Mouse (Mus musculus) erythroblast, embryonic 14.5 days (primary cell): ENCODE results near the gene Smim22.

Experiments
- GATA1 ChIP-seq: IDR thresholded peaks from 2 replicates; pipeline ENCODE4 v1.6.1; 2012; ENCODE audit warnings: low read length, inconsistent platforms, mixed read lengths
- TAL1 ChIP-seq: IDR thresholded peaks from 3 replicates; pipeline ENCODE4 v1.6.1; 2012; ENCODE audit warnings: low read length, inconsistent platforms, mixed read lengths

DNA sequence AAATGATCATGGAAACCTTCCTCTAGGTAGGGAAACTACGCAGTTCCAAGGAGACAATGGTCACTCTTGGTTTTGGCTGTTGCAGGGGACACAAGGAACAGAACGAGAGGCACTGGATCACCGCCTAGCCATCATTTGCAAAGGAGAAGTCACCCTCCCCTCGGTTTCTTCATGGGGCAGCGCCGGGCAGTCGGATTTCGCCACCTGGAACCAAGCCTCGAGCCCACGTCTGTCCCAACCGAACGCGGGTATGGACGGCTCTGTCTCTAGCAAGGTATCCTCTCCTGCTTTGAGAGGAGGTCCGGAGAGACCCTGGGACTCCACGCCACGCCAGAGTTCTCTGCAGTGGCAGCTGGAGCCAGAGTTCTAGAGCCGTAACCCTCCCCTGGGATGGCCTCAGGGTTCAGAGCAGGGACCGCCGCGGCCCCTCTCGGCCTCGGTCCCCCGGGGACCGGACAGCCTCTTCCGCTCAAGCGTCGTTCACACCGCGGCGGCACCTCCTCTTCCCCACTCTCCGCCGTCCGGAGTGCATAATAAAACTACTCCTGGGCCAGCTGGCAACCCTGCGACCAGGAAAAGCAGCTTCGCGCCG, 42.2 kb downstream of the Smim22 start:
- TF ChIP-seq GATA1 (no peak), TAL1 (no peak)
